Mouse (Mus musculus) myocyte (in vitro differentiated cells): ENCODE data around the gene Hspbap1. TPM values are rescaled to one million over a fixed set of nuclear protein-coding genes. Genes with fewer than 3 reads are reported as not detected.

ENCODE experiments used
- H3K27me3 ChIP-seq: one replicate; pipeline ENCODE4 v1.6.1; 2011; ENCODE audit not compliant: control insufficient read depth, insufficient read depth, insufficient read length
- H3K36me3 ChIP-seq: one replicate; pipeline ENCODE4 v1.6.1; 2011; ENCODE audit not compliant: control insufficient read depth, insufficient read depth
- H3K4me2 ChIP-seq: one replicate; pipeline ENCODE4 v1.6.1; 2011; ENCODE audit warnings: low read depth, control low read depth
- H3K4me3 ChIP-seq: one replicate; pipeline ENCODE4 v1.5.1; 2011; ENCODE audit warnings: mild to moderate bottlenecking, control low read depth, moderate library complexity
- H3K79me2 ChIP-seq: one replicate; pipeline ENCODE4 v1.6.1; 2011; ENCODE audit not compliant: control insufficient read depth, insufficient read depth
- H3ac ChIP-seq: one replicate; pipeline ENCODE4 v1.6.1; 2011; ENCODE audit not compliant: control insufficient read depth, insufficient read length
- CEBPB ChIP-seq: IDR thresholded peaks from 2 replicates; pipeline ENCODE4 v1.6.1; 2011; ENCODE audit warnings: mild to moderate bottlenecking, moderate library complexity; ENCODE audit not compliant: poor library complexity, insufficient read depth, severe bottlenecking
- E2F4 ChIP-seq: IDR thresholded peaks from one replicate; pipeline ENCODE4 v1.6.1; 2011; ENCODE audit warnings: mild to moderate bottlenecking, control low read depth, moderate library complexity; ENCODE audit not compliant: insufficient read depth
- MAX ChIP-seq: IDR thresholded peaks from one replicate; pipeline ENCODE4 v1.6.1; 2011; ENCODE audit warnings: low read depth, mild to moderate bottlenecking, control low read depth
- MYOD1 ChIP-seq, 3 experiments: IDR thresholded peaks; one replicate each; pipeline ENCODE4 v1.6.1; 2011; ENCODE audit warnings: control low read depth in 2 of 3, low read depth in 2 of 3, mild to moderate bottlenecking in 2 of 3, moderate library complexity in 1 of 3; ENCODE audit not compliant: insufficient read length in 2 of 3, control insufficient read depth in 1 of 3
- MYOG ChIP-seq, 3 experiments: IDR thresholded peaks; one replicate each; pipeline ENCODE4 v1.6.1; 2011; ENCODE audit warnings: control low read depth in 2 of 3, low read depth in 2 of 3, mild to moderate bottlenecking in 2 of 3; ENCODE audit not compliant: insufficient read length in 2 of 3, control insufficient read depth in 1 of 3, insufficient read depth in 1 of 3
- POLR2A ChIP-seq: IDR thresholded peaks from one replicate; pipeline ENCODE4 v1.6.1; 2011; ENCODE audit warnings: low read depth, mild to moderate bottlenecking, control low read depth, moderate library complexity; ENCODE audit not compliant: insufficient read length
- POLR2AphosphoS2 ChIP-seq: IDR thresholded peaks from one replicate; pipeline ENCODE4 v1.6.1; 2011; ENCODE audit warnings: low read depth, control low read depth; ENCODE audit not compliant: insufficient read length
- REST ChIP-seq: IDR thresholded peaks from one replicate; pipeline ENCODE4 v1.6.1; 2011; ENCODE audit warnings: mild to moderate bottlenecking, control low read depth, moderate library complexity; ENCODE audit not compliant: insufficient read depth, insufficient read length
- SRF ChIP-seq: IDR thresholded peaks from one replicate; pipeline ENCODE4 v1.6.1; 2011; ENCODE audit warnings: low read depth; ENCODE audit not compliant: control insufficient read depth, insufficient read length
- TCF12 ChIP-seq: IDR thresholded peaks from one replicate; pipeline ENCODE4 v1.6.1; 2011; ENCODE audit warnings: mild to moderate bottlenecking, control low read depth; ENCODE audit not compliant: poor library complexity, insufficient read depth, severe bottlenecking
- TCF3 ChIP-seq: IDR thresholded peaks from one replicate; pipeline ENCODE4 v1.6.1; 2011; ENCODE audit warnings: low read depth, control low read depth; ENCODE audit not compliant: insufficient read length
- USF1 ChIP-seq: IDR thresholded peaks from one replicate; pipeline ENCODE4 v1.6.1; 2011; ENCODE audit warnings: low read depth, mild to moderate bottlenecking, control low read depth, moderate library complexity
- polyA plus RNA-seq: library from polyadenylated mRNA; unstranded; fragments of >200 nt; fragmentation: generic; extraction: Trizol; gene quantifications from one replicate; pipeline ENCODE4 v1.2.1, GENCODE M21; 2012; ENCODE audit warnings: missing spikeins

Hspbap1 gene
- polyA plus RNA-seq, 1 experiment = 6.3 TPM

DNA sequence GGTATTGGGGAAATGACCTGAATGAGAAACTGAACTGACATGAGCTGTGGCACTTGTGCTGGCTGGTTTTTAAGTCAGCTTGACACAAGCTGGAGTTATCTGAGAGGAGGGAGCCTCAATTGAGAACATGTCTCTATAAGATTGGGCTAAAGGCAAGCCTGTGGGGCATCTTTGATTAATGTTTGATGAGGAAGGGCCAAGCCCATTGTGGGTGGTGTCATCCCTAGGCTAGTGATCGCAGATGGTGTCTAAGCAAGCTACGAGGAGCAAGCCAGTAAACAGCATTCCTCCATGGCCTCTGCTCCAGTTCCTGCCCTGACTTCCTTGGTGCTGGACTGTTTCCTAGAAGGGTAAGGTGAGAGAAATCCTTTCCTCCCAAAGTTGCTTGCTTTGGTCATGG is 38.7 kb downstream of the Hspbap1 start:
- Histone ChIP-seq H3K4me2 (no peak overlapping the region), H3K27me3 (no peaks in the 10 kb centered on the region), H3K4me3 (no peak overlapping the region), H3K36me3 (peaks cover 5% of the 10 kb centered on the region), H3K79me2 (no peaks in the 10 kb centered on the region), H3ac (no peak overlapping the region)
- TF ChIP-seq SRF = no peak
- TF ChIP-seq MYOG (IDR thresholded peaks at IDR 0.05; ENCODE audit: control insufficient read depth in 1 of 3, insufficient read depth in 1 of 3, insufficient read length in 2 of 3, low read depth in 2 of 3) = no peak
- no peak for TF ChIP-seq POLR2A
- TF ChIP-seq E2F4 = no peak
- no peak for TF ChIP-seq MYOD1 (IDR thresholded peaks at IDR 0.05; ENCODE audit: control insufficient read depth in 1 of 3, insufficient read length in 2 of 3, low read depth in 2 of 3)
- TF ChIP-seq MAX = no peak
- TF ChIP-seq POLR2AphosphoS2 = no peak
- no peak for TF ChIP-seq REST
- no peak for TF ChIP-seq TCF3
- TF ChIP-seq TCF12 = no peak
- TF ChIP-seq USF1 = no peak
- TF ChIP-seq CEBPB = no peak

- no peaks in the 10 kb centered on the region for H3K27me3 ChIP-seq
- TF ChIP-seq MYOD1 (IDR thresholded peaks at IDR 0.05; ENCODE audit: control insufficient read depth in 1 of 3, insufficient read length in 2 of 3, low read depth in 2 of 3) (no peak), MAX (no peak), TCF3 (no peak), SRF (no peak), CEBPB (no peak), POLR2A (no peak), MYOG (IDR thresholded peaks at IDR 0.05; ENCODE audit: control insufficient read depth in 1 of 3, insufficient read depth in 1 of 3, insufficient read length in 2 of 3, low read depth in 2 of 3) (no peak), USF1 (no peak), REST (no peak), TCF12 (no peak), POLR2AphosphoS2 (no peak), E2F4 (no peak)
- no peak overlapping the region for H3K4me2 ChIP-seq
- H3ac ChIP-seq = no peak overlapping the region
- no peaks in the 10 kb centered on the region for H3K79me2 ChIP-seq
- peaks cover 5% of the 10 kb centered on the region for H3K36me3 ChIP-seq
- no peak overlapping the region for H3K4me3 ChIP-seq
Observed at GRCm38 (mm10) chr16:35813119-35813518, 42.9 kb downstream of the Hspbap1 start.

DNA sequence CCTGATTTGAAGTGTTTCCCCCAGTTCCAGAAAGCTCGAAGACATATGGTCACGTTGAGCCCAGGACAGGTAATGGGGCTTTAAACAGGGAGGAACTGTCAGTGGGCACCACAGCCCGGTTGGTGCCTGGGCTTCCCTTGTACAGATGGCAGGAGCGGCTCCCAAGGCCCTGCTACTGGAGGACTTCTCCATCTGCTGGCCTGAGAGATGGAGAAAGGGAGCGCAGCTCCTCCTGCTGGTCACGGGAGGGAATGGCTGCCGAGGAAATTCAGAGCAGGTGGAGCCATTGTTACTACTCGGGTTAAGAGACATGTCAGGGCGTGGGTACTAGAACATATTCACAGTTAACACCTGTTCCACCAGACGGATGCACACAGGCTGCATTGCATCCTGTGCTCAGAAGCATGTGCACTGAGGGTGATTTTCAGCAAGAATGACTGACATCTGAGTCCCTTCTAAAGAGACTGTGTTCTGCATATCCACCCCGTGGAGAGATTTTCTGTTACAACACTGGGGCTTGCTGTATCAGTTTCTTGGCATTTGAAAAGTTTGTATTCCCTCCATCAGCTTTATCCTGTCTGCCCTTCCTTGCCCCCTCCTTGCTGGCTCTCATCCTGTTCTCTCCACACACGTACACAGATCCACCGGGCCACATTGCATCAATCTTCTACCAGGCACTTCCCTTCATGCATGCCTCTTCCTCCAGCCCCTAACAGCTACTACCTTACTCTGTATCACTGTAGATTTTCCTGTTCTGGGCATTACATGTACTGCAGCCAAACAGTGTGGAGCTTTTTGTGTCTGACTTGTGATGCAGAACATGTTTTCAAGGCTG is 47.3 kb downstream of the Hspbap1 start:
- no peak overlapping the region for H3K4me2 ChIP-seq
- no peaks in the 10 kb centered on the region for H3K79me2 ChIP-seq
- no peak overlapping the region for H3ac ChIP-seq
- no peak for TF ChIP-seq POLR2A
- peak in 1 of 3 experiments; percentile 2 for TF ChIP-seq MYOD1 (IDR thresholded peaks at IDR 0.05; ENCODE audit: control insufficient read depth in 1 of 3, insufficient read length in 2 of 3, low read depth in 2 of 3)
- H3K27me3 ChIP-seq = no peaks in the 10 kb centered on the region
- no peak overlapping the region for H3K4me3 ChIP-seq
- H3K36me3 ChIP-seq = no peaks in the 10 kb centered on the region

GRCm38 (mm10) chr16:35829999-35830398 is 59.8 kb downstream of the Hspbap1 start:
- no peak overlapping the region for H3K4me2 ChIP-seq

More at GRCm38 (mm10) chr16:35829999-35830398, 59.8 kb downstream of the Hspbap1 start:
- no peaks in the 10 kb centered on the region for H3K27me3 ChIP-seq
- H3K36me3 ChIP-seq = peaks cover 3% of the 10 kb centered on the region
- H3K79me2 ChIP-seq = no peaks in the 10 kb centered on the region
- no peak overlapping the region for H3ac ChIP-seq
- no peak overlapping the region for H3K4me3 ChIP-seq
- TF ChIP-seq POLR2AphosphoS2 (no peak), REST (no peak), TCF3 (no peak), MAX (no peak), TCF12 (no peak), CEBPB (no peak), MYOG (IDR thresholded peaks at IDR 0.05; ENCODE audit: control insufficient read depth in 1 of 3, insufficient read depth in 1 of 3, insufficient read length in 2 of 3, low read depth in 2 of 3) (no peak), USF1 (no peak), MYOD1 (IDR thresholded peaks at IDR 0.05; ENCODE audit: control insufficient read depth in 1 of 3, insufficient read length in 2 of 3, low read depth in 2 of 3) (no peak), E2F4 (no peak), SRF (no peak), POLR2A (no peak)
